Mouse (Mus musculus) heart, adult 2 months (tissue): ENCODE data around the gene Soat2. TPM values are rescaled to one million over a fixed set of nuclear protein-coding genes. Genes with fewer than 3 reads are reported as not detected.

Experiments
- DNase-seq, 2 experiments: peaks; one replicate each; pipeline ENCODE4 v3.0.0; 2021
- H3K27ac ChIP-seq: fragments of 200-600 bp; 2 replicates; pipeline ENCODE4 v1.8.1; 2022
- H3K27me3 ChIP-seq: fragments of 200-500 bp; 2 replicates; pipeline ENCODE4 v1.6.1; 2012; ENCODE audit warnings: mild to moderate bottlenecking, low read length, inconsistent platforms, mixed read lengths; ENCODE audit not compliant: control insufficient read depth, insufficient read depth
- H3K36me3 ChIP-seq: fragments of 200-500 bp; 2 replicates; pipeline ENCODE4 v1.6.1; 2012; ENCODE audit warnings: low read length, inconsistent platforms; ENCODE audit not compliant: control insufficient read depth, insufficient read depth
- H3K4me1 ChIP-seq: fragments of 200-500 bp; 2 replicates; pipeline ENCODE4 v1.6.1; 2011; ENCODE audit warnings: low read length; ENCODE audit not compliant: control insufficient read depth, insufficient read depth
- H3K4me3 ChIP-seq: fragments of 200-600 bp; 2 replicates; pipeline ENCODE4 v1.8.1; 2022
- H3K79me2 ChIP-seq: fragments of 200-500 bp; replicated peaks from 2 replicates; pipeline ENCODE4 v1.6.1; 2012; ENCODE audit warnings: mild to moderate bottlenecking, inconsistent platforms, low read length, moderate library complexity, mixed read lengths; ENCODE audit not compliant: control insufficient read depth, insufficient read depth
- H3K9ac ChIP-seq: fragments of 200-500 bp; 2 replicates; pipeline ENCODE4 v1.6.1; 2012; ENCODE audit warnings: low read depth, mild to moderate bottlenecking, control low read depth, inconsistent platforms, low read length, mixed read lengths
- CTCF ChIP-seq: fragments of 200-600 bp; IDR thresholded peaks from 2 replicates; pipeline ENCODE4 v1.8.1; 2022; ENCODE audit warnings: antibody characterized with exemption, mild to moderate bottlenecking, moderate library complexity
- EP300 ChIP-seq: fragments of 200-500 bp; IDR thresholded peaks from 2 replicates; pipeline ENCODE4 v1.6.1; 2011; ENCODE audit warnings: low read depth, low read length, control low read depth; ENCODE audit not compliant: insufficient read depth
- POLR2A ChIP-seq: fragments of 200-500 bp; IDR thresholded peaks from 2 replicates; pipeline ENCODE4 v1.6.1; 2011; ENCODE audit warnings: mild to moderate bottlenecking, low read depth, low read length, control low read depth; ENCODE audit not compliant: insufficient read depth
- WGBS: fragments of 180-500 bp; shearing (Covaris S2); methylation state at CpG from one replicate; pipeline ENCODE4 v1.1.7; 2018; 5-methylcytosine and 5-hydroxymethylcytosine counted together
- intact Hi-C: fragments of 180-260 bp; cut with DNase I; formaldehyde crosslinking; loops from one replicate; pipeline ENCODE4 v1.15.1; 2025
- long read RNA-seq: library from polyadenylated mRNA; stranded (forward); transcript quantifications from one replicate; pipeline ENCODE4 v2.0.0, GENCODE M21; 2021
- polyA plus RNA-seq: library from polyadenylated mRNA; depleted of rRNA; stranded (reverse); fragments of >200 nt; gene quantifications from 2 replicates; pipeline ENCODE4 v1.2.3, GENCODE M21; 2012; rRNA removed
- total RNA-seq, 2 experiments: library from RNA; stranded (reverse); gene quantifications; 2 replicates each; pipeline ENCODE4 v1.2.3; 2021

Gene Soat2
- under 1 TPM in 1 of 2 experiments, not detected in 1; 0.09 TPM for total RNA-seq
- 0.12 and 0.16 TPM in 2 replicates for polyA plus RNA-seq
- long read RNA-seq, partial matches to known transcripts: 0 of 1 reads
- long read RNA-seq, other reads (novel, unspliced or antisense): 1 of 1 reads

- DNase-seq: peak; percentile 56 to 58
- intact Hi-C loops: no loop called here
- peak within 1 kb of the TSS; percentile 8; the same call in 1 of the 2 replicates for H3K9ac ChIP-seq
- 31% methylated on average over 20 of the region's 20 CpGs for WGBS
- H3K79me2 ChIP-seq: no peaks in the 10 kb centered on the region
- no peak within 1 kb of the TSS for H3K4me3 ChIP-seq
- TF ChIP-seq CTCF (no peak), POLR2A (0 out of 2 replicates have a peak, but pooled peaks have one; percentile 28)
- no peaks in the 10 kb centered on the region for H3K36me3 ChIP-seq
- peaks cover 10% of the 10 kb centered on the region for H3K4me1 ChIP-seq
- H3K27me3 ChIP-seq: no peaks in the 10 kb centered on the region
- H3K27ac ChIP-seq: peak within 1 kb of the TSS; percentile 15; the same call in 1 of the 2 replicates
Measured at GRCm38 (mm10) chr15:102150301-102151135, at the start of gene Soat2. Gene Soat2, plus strand, starts transcription at chr15:102150526.

DNA sequence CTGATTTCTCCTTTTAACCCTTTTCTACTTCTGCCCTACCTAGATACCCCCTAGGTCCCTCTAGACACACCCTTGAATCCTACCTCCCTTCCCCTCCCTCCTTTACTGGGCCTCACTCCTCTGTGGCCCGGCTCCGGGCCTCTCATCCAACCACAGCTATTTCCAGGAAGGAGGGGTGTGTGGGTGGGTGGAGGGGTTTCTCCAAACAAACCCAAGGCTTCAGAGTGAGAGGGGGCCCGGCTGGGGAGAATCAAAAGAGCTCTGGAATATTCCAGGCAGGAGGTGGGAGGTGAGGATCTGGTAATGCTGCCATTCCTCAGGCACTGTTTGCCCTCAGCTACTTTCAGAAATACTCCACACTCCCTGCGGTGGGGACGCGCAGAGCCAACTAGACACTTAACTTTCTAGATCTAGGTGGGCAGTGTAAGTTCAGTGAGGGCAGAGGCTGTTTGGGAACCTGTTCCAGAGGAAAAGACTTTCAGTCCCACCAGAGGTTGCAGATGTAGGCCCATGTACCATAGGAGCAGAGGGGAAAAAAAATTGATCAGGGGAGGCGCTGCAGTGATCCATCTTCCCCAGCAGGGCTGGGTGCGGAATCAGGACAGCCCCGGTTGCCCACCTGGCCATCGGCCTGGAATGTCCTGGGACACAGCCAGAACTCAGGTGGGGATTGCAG, 49.2 kb upstream of the Soat2 start:
- Histone ChIP-seq H3K36me3 (peaks cover 2% of the 10 kb centered on the region; the same call in 1 of the 2 replicates), H3K4me1 (peaks cover 28% of the 10 kb centered on the region), H3K27me3 (no peaks in the 10 kb centered on the region), H3K27ac (peak overlapping the region; percentile 99), H3K9ac (peak overlapping the region; percentile 88), H3K4me3 (peak overlapping the region; percentile 85), H3K79me2 (no peaks in the 10 kb centered on the region)
- WGBS: 20% methylated on average over 10 of the region's 10 CpGs
- TF ChIP-seq EP300 (no peak), CTCF (peak; percentile 62), POLR2A (no peak)
- DNase-seq: peak; percentile 60 to 78
- intact Hi-C loops: loop anchor here (10.0 kb wide), 1 partner anchor 304 kb away; the partner anchor contains the start of gene Sp1

DNA sequence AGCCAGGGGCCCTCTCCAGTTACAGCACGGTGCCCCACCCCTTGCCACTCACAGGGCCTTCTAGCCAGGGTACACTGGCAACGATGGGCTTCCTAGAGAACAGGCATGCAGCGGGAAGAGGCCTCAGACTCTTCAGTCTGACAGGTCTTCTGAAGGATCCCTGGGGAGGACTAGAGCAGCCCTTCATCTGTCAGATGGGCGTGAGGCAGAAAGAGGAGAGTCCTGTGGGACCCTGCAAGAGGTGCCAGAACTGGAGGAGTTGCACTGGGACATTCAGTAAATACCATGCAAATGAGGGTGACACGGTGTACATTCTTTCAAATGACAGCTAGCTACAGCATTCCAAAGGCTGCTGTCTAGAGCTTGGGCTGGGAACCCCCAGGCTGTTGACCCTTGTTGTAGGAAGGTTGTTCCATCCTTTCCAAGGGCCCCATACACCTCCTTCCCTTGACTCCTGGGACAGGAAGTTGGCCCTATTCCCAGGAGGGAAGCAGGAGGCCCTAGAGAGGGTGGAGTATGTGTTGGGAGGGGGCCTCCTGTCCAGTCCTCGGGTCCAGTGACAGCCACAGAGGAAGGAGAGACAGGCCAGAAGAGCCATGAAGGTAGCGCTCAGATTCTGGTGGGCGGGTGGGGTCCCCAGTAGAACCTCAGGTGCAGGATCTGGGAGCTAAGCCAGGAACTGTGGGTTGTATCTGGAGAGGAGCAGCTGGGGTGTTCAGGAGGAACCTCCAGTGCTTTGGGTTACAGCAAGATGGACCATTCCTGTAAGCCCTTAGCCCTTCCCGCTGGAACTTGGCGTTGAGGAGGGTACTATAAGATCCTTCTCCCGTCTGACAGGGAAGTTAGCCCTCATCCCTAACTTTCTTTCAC, 48.4 kb upstream of the Soat2 start:
- DNase-seq: peak; percentile 85 to 88
- Histone ChIP-seq H3K9ac (peak overlapping the region; percentile 93), H3K79me2 (no peaks in the 10 kb centered on the region), H3K36me3 (peaks cover 6% of the 10 kb centered on the region), H3K4me3 (peak overlapping the region; percentile 85), H3K27ac (peak overlapping the region; percentile 99), H3K27me3 (no peaks in the 10 kb centered on the region), H3K4me1 (peaks cover 28% of the 10 kb centered on the region)
- 9% methylated on average over 11 of the region's 11 CpGs for WGBS
- intact Hi-C loops: loop anchor here (2.0 to 10.0 kb wide), 2 partner anchors 145 to 303 kb away; partner anchors contain the start of gene Sp1
- TF ChIP-seq EP300: peak; percentile 78; the same call in 1 of the 2 replicates
- TF ChIP-seq POLR2A: peak; percentile 84
- peak; percentile 2; the same call in 1 of the 2 replicates for TF ChIP-seq CTCF

- Histone ChIP-seq H3K79me2 (no peaks in the 10 kb centered on the region), H3K27ac (peak overlapping the region; percentile 99), H3K4me1 (peaks cover 26% of the 10 kb centered on the region), H3K36me3 (peaks cover 11% of the 10 kb centered on the region), H3K4me3 (peak overlapping the region; percentile 85), H3K9ac (peak overlapping the region; percentile 93), H3K27me3 (no peaks in the 10 kb centered on the region)
- intact Hi-C loops: loop anchor here (2.0 to 10.0 kb wide), 2 partner anchors 144 to 302 kb away; partner anchors contain the start of gene Sp1
- 4% methylated on average over 6 of the region's 6 CpGs for WGBS
- DNase-seq: peak; percentile 87 to 89
- no peak for TF ChIP-seq CTCF
- TF ChIP-seq POLR2A: peak; percentile 85
- peak; percentile 74; the same call in 1 of the 2 replicates for TF ChIP-seq EP300
Measured at GRCm38 (mm10) chr15:102102548-102103121, 47.7 kb upstream of the Soat2 start.
